Mouse (Mus musculus) limb, embryonic 15.5 days (tissue): ENCODE results near the gene Gm826. TPM values are rescaled to one million over a fixed set of nuclear protein-coding genes. Genes with fewer than 3 reads are reported as not detected.

ENCODE experiments used
- ATAC-seq: fragments of 200-750 bp; cut with Nextera tagmentation; 2 replicates; pipeline ENCODE4 v1.8.0; 2017; ENCODE audit warnings: low read depth, moderate TSS enrichment; ENCODE audit not compliant: insufficient number of reproducible peaks, low FRiP score, low TSS enrichment
- H3K27ac ChIP-seq: fragments of 300-500 bp; sonication (generic); 2 replicates; pipeline ENCODE4 v1.5.1; 2015; ENCODE audit warnings: moderate library complexity, mild to moderate bottlenecking, inconsistent platforms
- H3K27me3 ChIP-seq: fragments of 300-500 bp; sonication (generic); 2 replicates; pipeline ENCODE4 v1.6.1; 2015; ENCODE audit warnings: inconsistent platforms
- H3K36me3 ChIP-seq: fragments of 300-500 bp; sonication (generic); 2 replicates; pipeline ENCODE4 v1.6.1; 2015; ENCODE audit warnings: inconsistent platforms
- H3K4me1 ChIP-seq: fragments of 300-500 bp; sonication (generic); 2 replicates; pipeline ENCODE4 v1.6.1; 2015; ENCODE audit warnings: inconsistent platforms
- H3K4me2 ChIP-seq: fragments of 300-500 bp; sonication (generic); 2 replicates; pipeline ENCODE4 v1.6.1; 2015; ENCODE audit warnings: mild to moderate bottlenecking, inconsistent platforms
- H3K4me3 ChIP-seq: fragments of 300-500 bp; sonication (generic); 2 replicates; pipeline ENCODE4 v1.5.1; 2015; ENCODE audit warnings: mild to moderate bottlenecking, inconsistent platforms
- H3K9ac ChIP-seq: fragments of 300-500 bp; sonication (generic); 2 replicates; pipeline ENCODE4 v1.6.1; 2015; ENCODE audit warnings: inconsistent platforms
- H3K9me3 ChIP-seq: fragments of 300-500 bp; sonication (generic); 2 replicates; pipeline ENCODE4 v1.6.1; 2016; ENCODE audit warnings: inconsistent platforms
- WGBS: fragments of 180-500 bp; shearing (Covaris S2); methylation state at CpG from one replicate; pipeline ENCODE4 v1.1.7; 2015; 5-methylcytosine and 5-hydroxymethylcytosine counted together
- polyA plus RNA-seq: library from polyadenylated mRNA; unstranded; fragments of >200 nt; fragmentation: Nextera tagmentation; extraction: Ambion mirVana; gene quantifications from 2 replicates; pipeline ENCODE4 v1.2.1, GENCODE M21; 2015

Gene Gm826
- polyA plus RNA-seq, 1 experiment from 2014 or later, result 0.82 TPM

- 42% methylated on average over 7 of the region's 7 CpGs for WGBS
- no peak overlapping the region for H3K4me3 ChIP-seq
- ATAC-seq, result no peak
- H3K9me3 ChIP-seq, result no peaks in the 10 kb centered on the region
- H3K36me3 ChIP-seq, result no peaks in the 10 kb centered on the region
- H3K9ac ChIP-seq, result no peak overlapping the region
- H3K4me1 ChIP-seq, result no peaks in the 10 kb centered on the region
- no peaks in the 10 kb centered on the region for H3K27me3 ChIP-seq
- H3K4me2 ChIP-seq, result no peak overlapping the region
- no peak overlapping the region for H3K27ac ChIP-seq
Measured at GRCm38 (mm10) chr2:160348796-160349195, 14.8 kb upstream of the Gm826 start.

GRCm38 (mm10) chr2:160348072-160348604 lies 14.2 kb upstream of the Gm826 start:
- Histone ChIP-seq H3K9ac (no peak overlapping the region), H3K9me3 (no peaks in the 10 kb centered on the region), H3K36me3 (no peaks in the 10 kb centered on the region), H3K4me2 (no peak overlapping the region), H3K27ac (no peak overlapping the region), H3K27me3 (no peaks in the 10 kb centered on the region), H3K4me3 (no peak overlapping the region), H3K4me1 (no peaks in the 10 kb centered on the region)
- WGBS, result 41% methylated on average over 4 of the region's 4 CpGs
- no peak for ATAC-seq

- no peaks in the 10 kb centered on the region for H3K36me3 ChIP-seq
- ATAC-seq, result no peak
- H3K4me1 ChIP-seq, result no peaks in the 10 kb centered on the region
- H3K9me3 ChIP-seq, result no peaks in the 10 kb centered on the region
- H3K9ac ChIP-seq, result no peak overlapping the region
- no peak overlapping the region for H3K4me3 ChIP-seq
- no peak overlapping the region for H3K4me2 ChIP-seq
- H3K27ac ChIP-seq, result no peak overlapping the region
- no peaks in the 10 kb centered on the region for H3K27me3 ChIP-seq
Measured at GRCm38 (mm10) chr2:160345644-160346043, 11.7 kb upstream of the Gm826 start.

DNA sequence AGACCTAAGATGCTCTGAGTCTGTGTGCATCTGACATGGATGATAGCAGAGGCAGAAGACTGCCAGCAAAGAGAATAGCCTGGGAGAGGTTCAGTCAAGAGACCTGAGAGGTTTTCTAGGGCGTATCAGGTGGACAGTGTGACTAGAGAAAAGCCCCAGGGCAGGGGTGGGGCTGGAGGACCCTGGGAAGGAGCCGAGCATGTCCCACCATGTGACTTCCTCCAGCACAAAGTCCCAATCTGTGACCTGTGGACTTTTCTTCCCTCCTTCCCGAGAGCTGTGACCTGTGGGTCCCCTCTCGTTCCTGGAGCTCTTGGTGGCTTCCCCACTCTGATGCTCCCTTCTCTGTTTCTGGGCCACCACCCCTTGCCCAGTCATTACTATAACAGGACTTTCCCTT lies 6.2 kb upstream of the Gm826 start:
- H3K36me3 ChIP-seq, result no peaks in the 10 kb centered on the region
- WGBS, result 59% methylated on average over 4 of the region's 4 CpGs
- ATAC-seq, result no peak
- H3K27me3 ChIP-seq, result no peaks in the 10 kb centered on the region
- no peak overlapping the region for H3K27ac ChIP-seq
- no peak overlapping the region for H3K4me3 ChIP-seq
- H3K9me3 ChIP-seq, result no peaks in the 10 kb centered on the region
- no peak overlapping the region for H3K4me2 ChIP-seq
- H3K9ac ChIP-seq, result no peak overlapping the region
- no peaks in the 10 kb centered on the region for H3K4me1 ChIP-seq

DNA sequence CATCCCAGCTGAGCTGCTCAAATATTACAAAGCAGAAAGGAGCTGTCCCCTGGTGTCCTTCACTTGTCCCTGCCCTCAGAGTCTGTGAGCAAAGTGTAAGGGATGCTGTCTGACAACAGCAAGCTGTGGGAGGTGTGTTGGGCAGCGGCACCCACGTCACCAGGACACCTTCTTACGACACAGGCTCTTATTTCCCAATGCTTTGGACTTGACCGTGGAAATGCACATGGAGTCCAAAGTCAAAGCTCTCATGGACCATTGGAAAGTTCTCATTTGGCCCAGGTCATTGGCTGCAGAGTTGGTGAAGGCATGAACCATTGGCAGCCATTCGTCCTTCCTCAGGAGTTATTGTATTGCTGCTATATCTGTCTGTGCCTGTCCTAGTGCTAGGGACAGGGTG lies 5.6 kb upstream of the Gm826 start:
- Histone ChIP-seq H3K27me3 (no peaks in the 10 kb centered on the region), H3K36me3 (no peaks in the 10 kb centered on the region), H3K9me3 (no peaks in the 10 kb centered on the region), H3K4me2 (no peak overlapping the region), H3K4me3 (no peak overlapping the region), H3K4me1 (no peaks in the 10 kb centered on the region), H3K27ac (no peak overlapping the region), H3K9ac (no peak overlapping the region)
- WGBS, result 90% methylated on average over 5 of the region's 5 CpGs
- ATAC-seq, result no peak

DNA sequence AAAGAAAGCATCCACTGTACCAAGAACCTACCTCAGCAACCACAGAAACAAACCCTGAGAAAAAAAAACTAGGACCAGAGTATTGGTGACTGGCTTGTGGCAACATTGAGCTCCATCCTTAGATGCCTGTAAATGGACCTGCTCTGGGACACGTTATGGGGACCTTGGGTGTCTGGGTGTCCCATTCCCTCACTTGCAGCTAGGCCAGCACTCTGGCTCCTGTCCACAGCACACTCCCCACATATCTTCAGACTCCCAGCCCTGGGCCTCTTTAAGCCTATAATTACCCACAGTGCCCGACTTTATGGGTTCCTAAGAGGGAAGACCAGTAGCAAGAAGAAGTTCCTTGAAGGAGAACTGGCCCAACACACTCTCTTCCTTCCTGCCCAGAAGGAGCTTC lies 2.1 kb upstream of the Gm826 start:
- no peak for ATAC-seq
- Histone ChIP-seq H3K4me3 (no peak overlapping the region), H3K36me3 (no peaks in the 10 kb centered on the region), H3K9ac (no peak overlapping the region), H3K27ac (no peak overlapping the region), H3K27me3 (no peaks in the 10 kb centered on the region), H3K4me2 (no peak overlapping the region), H3K4me1 (no peaks in the 10 kb centered on the region), H3K9me3 (no peaks in the 10 kb centered on the region)
- 40% methylated on average over 2 of the region's 2 CpGs for WGBS

GRCm38 (mm10) chr2:160335043-160335442 lies 1.1 kb upstream of the Gm826 start:
- Histone ChIP-seq H3K27ac (no peak overlapping the region), H3K4me3 (no peak overlapping the region), H3K9me3 (no peaks in the 10 kb centered on the region), H3K9ac (no peak overlapping the region), H3K36me3 (no peaks in the 10 kb centered on the region), H3K4me2 (no peak overlapping the region), H3K27me3 (no peaks in the 10 kb centered on the region), H3K4me1 (no peaks in the 10 kb centered on the region)
- ATAC-seq, result no peak
- 47% methylated on average over 1 of the region's 1 CpGs for WGBS

DNA sequence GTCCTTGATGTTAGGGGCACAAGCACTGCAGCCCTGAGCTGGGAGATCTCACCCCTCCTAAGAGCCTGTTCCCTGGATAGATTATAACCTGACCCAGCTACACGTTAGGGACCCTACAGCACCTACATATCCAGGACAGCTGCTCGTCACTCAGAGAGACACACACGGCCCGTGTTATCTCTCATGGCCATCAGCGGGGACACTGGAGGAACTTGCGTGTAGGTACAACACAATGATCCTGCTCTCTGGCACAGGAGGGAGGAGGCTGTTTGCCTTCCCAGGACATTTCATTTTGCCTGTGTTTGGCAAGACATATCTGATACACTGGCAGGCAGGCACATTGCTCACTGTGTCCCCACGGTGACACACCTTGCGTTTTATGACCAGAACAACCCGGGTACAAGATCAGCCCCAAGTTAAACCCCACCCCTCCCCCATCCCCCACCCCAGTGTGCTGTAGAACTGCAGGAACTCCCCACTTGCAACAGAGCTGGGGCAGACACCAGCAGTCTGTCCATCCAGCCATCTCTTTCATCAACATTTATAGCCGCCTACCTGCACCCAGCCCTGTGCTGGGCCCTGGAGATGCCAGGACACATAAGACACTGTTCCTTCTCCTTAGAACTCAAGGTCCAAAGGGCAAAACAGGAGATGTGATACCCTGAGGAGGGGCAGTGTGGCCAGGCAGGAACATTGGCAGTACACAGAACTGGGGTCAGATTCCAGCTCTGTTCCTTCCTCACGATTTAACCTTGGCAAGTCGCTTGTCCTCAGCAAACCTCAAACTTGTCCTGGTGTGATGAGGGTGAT lies 1.2 kb downstream of the Gm826 start:
- 77% methylated on average over 12 of the region's 12 CpGs for WGBS
- H3K4me2 ChIP-seq, result no peak overlapping the region
- H3K27me3 ChIP-seq, result no peaks in the 10 kb centered on the region
- 0 out of 2 replicates have a peak, but pooled peaks cover 2% of the 10 kb centered on the region for H3K4me1 ChIP-seq
- ATAC-seq, result no peak
- no peaks in the 10 kb centered on the region for H3K9me3 ChIP-seq
- no peaks in the 10 kb centered on the region for H3K36me3 ChIP-seq
- no peak overlapping the region for H3K9ac ChIP-seq
- H3K27ac ChIP-seq, result no peak overlapping the region
- H3K4me3 ChIP-seq, result no peak overlapping the region

DNA sequence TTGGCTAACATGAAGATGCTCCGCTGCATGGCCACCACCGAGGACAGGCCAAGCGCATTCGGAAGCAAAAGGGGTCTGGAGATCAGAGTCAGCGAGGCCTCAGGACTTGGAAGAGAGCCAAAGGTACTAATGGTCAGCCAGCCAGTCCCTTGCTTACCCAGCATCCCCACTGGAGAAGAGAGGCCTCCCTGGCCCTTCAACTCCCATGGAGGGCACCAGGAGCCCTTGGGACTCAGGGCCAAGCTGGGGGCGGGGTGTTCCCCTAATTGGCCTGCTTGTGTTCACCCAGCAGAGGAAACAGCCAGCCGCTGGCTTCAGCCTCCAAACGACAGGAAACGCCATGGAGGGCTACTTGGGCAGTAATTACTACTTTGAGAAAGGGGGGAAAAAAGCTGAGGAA lies 5.1 kb downstream of the Gm826 start:
- H3K4me3 ChIP-seq, result no peak overlapping the region
- H3K4me2 ChIP-seq, result no peak overlapping the region
- WGBS, result 46% methylated on average over 9 of the region's 9 CpGs
- 0 out of 2 replicates have a peak, but pooled peaks cover 2% of the 10 kb centered on the region for H3K4me1 ChIP-seq
- H3K9me3 ChIP-seq, result no peaks in the 10 kb centered on the region
- no peaks in the 10 kb centered on the region for H3K36me3 ChIP-seq
- no peak for ATAC-seq
- H3K27me3 ChIP-seq, result no peaks in the 10 kb centered on the region
- no peak overlapping the region for H3K27ac ChIP-seq
- H3K9ac ChIP-seq, result no peak overlapping the region

GRCm38 (mm10) chr2:160327716-160328115 lies 6.2 kb downstream of the Gm826 start:
- Histone ChIP-seq H3K9ac (no peak overlapping the region), H3K4me2 (no peak overlapping the region), H3K27me3 (no peaks in the 10 kb centered on the region), H3K9me3 (no peaks in the 10 kb centered on the region), H3K4me1 (0 out of 2 replicates have a peak, but pooled peaks cover 2% of the 10 kb centered on the region), H3K36me3 (no peaks in the 10 kb centered on the region), H3K4me3 (no peak overlapping the region), H3K27ac (no peak overlapping the region)
- no peak for ATAC-seq
- WGBS, result 81% methylated on average over 4 of the region's 4 CpGs

GRCm38 (mm10) chr2:160327167-160327566 lies 6.8 kb downstream of the Gm826 start:
- no peak overlapping the region for H3K4me2 ChIP-seq
- 41% methylated on average over 4 of the region's 4 CpGs for WGBS
- no peaks in the 10 kb centered on the region for H3K36me3 ChIP-seq
- no peak overlapping the region for H3K27ac ChIP-seq
- peaks cover 2% of the 10 kb centered on the region; the same call in 1 of the 2 replicates for H3K4me1 ChIP-seq
- ATAC-seq, result no peak
- H3K9me3 ChIP-seq, result no peaks in the 10 kb centered on the region
- no peaks in the 10 kb centered on the region for H3K27me3 ChIP-seq
- no peak overlapping the region for H3K9ac ChIP-seq
- H3K4me3 ChIP-seq, result no peak overlapping the region

DNA sequence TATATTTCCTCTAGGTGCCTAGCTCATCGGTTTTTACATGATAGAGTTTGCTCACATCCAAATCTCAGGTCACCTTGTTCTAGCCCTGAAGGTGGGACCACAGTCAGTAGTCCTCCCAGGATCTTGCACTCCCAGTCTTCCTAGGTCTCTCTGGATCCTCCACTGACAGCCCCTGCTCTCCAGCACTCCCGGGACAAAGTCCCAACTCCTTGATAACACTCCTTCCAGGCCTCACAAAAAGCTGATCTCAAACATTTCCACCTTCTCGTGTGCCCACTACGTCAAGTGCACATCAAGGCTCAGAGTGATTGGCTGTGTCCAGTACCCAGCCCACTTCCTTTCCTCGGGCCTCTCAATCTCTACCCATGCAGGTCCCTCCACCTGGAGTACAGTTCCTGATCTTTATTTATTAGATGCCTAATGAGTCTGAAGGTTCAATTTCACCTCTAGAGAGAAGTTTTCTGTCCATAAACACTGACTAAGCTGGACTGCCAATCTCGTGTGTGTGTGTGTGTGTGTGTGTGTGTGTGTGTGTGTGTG lies 8.8 kb downstream of the Gm826 start:
- Histone ChIP-seq H3K36me3 (no peaks in the 10 kb centered on the region), H3K4me1 (peaks cover 11% of the 10 kb centered on the region; the same call in 1 of the 2 replicates), H3K27me3 (no peaks in the 10 kb centered on the region), H3K27ac (no peak overlapping the region), H3K4me3 (no peak overlapping the region), H3K9ac (no peak overlapping the region), H3K9me3 (no peaks in the 10 kb centered on the region), H3K4me2 (no peak overlapping the region)
- WGBS, result 70% methylated on average over 6 of the region's 6 CpGs
- ATAC-seq, result no peak
